Mouse (Mus musculus): Measurements from ENCODE around the gene Fscn1.

Gene Fscn1

DNA sequence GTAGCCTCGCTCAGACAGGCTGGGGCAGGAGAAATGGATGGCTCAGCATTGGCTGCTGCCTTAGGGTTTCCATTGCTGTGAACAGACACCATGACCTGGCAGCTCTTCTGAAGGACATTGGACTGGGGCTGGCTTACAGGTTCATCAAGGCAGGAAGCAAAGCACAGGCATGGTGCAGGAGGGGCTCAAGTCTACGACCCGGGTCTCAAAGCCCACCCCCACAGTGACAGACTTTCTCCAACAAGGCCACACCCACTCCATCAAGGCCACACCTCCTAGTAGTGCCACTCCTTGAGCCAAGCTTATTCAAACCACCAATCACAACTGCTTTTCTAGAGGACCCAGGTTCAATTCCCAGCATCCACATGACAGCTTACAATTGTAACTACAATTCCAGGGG lies 13.8 kb downstream of the Fscn1 start:
- no peak for DNase-seq (ENCODE audit: low spot score in 2 of 2)

DNA sequence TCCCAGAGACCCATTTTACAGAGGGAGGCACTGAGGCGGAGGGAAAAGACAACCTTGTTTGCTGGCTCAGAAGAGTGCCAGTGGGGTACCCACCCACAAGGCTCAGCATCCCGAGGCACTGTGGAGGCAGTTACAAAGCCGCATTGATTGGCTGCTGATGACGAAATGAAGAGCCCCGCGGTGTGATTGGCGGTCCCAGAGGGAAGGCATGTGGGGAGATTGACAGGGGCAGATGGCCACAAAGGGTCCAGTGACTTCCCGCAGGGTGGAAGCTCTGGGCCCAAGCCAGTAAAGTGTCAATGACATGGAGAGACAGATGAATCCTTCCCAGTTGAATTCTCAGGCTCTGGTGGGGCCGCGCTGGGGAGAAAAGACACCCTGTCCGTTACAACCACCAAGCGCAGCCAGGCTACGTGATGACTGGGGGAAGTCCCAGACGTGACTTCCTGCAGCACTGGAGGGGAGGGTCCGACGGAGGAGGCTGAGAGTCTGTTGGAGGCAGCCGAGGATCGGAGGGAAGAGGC lies 14.5 kb downstream of the Fscn1 start:
- peak in 1 of 2 experiments; percentile 44 for DNase-seq (ENCODE audit: low spot score in 2 of 2)

DNA sequence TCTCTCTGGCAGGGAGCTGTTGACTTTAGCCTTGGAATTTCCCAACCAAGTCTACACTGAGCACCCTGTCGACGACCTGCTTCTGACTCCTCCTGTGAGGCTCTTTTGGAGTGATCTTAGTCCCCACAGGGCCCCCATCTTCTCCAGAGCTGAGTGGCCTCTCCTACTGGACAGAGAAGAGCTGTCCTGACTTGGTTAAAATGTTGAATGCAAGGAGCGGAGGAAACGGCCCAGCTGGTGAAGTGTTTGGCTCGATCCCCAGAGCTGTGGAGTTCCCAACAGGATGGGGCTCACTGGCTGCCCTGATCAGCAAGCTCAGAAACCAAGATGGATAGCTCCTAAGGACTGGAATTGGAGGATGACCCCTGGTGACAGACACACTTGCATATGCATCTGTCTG lies 16.4 kb downstream of the Fscn1 start:
- no peak for DNase-seq (ENCODE audit: low spot score in 2 of 2)

DNA sequence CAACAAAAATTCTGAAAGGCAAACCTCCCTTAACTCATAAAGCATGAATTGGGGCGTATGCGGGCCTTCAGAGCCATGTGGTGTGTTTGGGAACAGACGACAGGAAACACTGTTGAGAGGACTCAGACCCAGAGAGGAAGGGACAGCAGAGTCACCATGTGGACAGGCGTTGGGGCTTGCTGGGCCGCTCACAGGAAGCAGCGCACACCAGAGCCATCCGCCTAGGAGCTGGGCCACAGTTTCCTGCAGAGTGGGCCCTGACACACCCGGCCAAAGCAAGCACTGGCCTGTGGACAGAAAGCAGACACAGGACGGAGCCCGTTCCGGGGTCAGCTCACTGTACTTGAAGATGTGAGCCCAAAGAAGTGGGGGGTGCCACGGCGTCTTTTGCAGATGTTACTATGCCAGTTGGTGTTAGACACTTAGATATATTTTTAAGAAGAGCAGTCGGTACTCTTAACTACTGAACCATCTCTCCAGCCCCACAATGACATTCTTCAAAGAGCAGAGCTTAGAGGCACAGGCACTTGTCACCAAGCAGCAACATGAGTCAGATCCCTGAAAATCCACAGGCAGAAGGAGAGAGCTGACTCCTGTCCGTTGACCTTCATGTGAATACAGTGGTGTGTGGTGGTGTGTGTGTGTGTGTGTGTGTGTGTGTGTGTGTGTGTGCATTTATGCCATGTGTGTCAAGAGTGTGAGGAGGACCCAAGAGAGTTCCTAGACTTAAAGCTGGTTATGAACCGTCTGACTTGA lies 22.1 kb downstream of the Fscn1 start:
- no peak for DNase-seq (ENCODE audit: low spot score in 2 of 2)

DNA sequence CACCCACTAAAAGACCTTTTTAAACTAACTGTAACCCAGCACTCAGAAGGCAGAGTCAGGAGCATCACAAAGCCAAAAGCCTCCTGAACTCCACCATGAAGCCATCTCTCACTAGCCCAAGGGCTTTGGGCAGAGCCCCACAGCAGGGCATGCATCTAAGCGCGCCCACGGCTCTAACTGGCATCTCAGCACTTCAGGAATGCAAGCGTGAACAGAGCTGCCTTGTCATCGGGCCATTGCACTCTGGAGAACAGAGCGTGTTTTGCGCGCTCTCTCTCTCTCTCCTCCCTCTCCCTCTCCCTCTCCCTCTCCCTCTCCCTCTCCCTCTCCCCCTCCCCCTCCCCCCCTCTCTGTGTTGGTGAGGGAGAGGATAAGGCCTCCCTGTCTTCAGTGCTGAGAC lies 23.0 kb downstream of the Fscn1 start:
- DNase-seq (ENCODE audit: low spot score in 2 of 2): no peak

DNA sequence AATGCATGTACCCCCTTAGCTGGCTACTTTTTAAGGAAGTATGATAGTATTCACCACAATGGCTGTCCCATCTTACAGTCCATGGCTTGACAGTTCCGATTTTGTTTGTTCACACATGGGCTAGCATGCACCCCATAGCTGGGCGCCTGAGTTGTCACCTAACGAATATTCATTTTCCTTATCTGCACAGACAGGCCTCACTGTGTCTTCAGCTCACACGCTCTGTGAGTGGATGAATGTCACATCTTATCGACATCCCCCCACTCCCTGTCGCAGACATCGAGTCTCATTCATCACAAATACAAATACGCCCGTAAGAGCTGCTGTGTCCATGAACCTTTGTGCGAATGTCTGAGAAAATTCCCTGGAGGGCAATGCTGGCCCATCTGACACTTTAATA lies 24.1 kb downstream of the Fscn1 start:
- DNase-seq (ENCODE audit: low spot score in 2 of 2): no peak

DNA sequence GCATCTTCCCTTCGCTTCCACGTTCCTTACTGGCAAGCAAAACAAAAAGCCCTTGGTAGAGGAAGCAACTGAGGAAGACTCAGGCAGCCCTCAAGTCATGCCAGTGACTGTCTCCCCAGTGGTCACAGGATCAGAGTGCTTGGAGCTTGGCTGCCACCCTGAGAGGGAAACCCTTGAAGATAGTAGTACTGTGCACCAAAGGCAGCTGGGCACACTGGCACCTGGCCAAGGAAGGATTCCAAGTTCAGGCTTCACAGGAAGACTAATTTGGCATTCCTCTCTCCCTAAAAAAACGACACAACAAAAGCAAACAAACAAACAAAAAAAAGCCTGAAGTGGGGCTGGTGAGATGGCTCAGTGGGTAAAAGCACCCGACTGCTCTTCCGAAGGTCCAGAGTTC lies 28.4 kb downstream of the Fscn1 start:
- no peak for DNase-seq (ENCODE audit: low spot score in 2 of 2)

DNA sequence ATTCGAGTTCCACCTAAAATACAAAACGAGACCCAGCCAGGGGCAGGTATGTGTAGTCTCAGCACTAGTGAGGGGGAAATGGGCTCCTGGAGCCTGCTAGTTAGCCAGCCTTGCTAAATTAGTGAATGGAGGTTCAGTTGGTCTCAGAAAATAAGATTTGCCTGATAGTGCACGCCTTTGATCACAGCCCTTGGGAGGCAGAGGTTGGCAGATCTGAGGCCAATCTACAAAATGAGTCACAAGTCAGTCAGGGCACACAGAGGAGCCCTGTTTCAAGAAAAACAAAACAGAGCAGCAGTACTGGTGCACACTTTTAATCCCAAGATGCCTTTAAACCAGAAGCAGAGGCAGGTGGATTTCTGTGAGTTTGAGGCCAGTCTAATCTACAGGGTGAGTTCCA lies 29.0 kb downstream of the Fscn1 start:
- no peak for DNase-seq (ENCODE audit: low spot score in 2 of 2)

DNA sequence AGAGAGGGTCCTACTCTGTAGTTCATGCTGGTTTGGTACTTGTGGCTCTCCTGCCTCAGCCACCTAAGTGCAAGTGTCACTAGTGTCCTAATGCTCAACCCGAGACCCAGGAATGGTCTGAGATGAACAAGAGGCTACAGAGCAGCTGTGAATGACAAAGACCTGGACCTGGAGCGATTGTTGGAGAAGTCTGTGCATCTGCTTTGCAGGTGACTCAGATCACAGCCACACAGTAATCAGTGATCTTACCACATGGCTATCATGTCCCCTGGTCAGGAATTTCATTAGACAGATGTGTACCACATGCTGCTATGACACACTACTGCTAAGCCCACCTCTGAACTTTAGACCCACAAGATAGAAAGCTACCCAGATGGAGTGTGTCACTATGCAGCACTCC lies 34.6 kb downstream of the Fscn1 start:
- no peak for DNase-seq (ENCODE audit: low spot score in 2 of 2)

DNA sequence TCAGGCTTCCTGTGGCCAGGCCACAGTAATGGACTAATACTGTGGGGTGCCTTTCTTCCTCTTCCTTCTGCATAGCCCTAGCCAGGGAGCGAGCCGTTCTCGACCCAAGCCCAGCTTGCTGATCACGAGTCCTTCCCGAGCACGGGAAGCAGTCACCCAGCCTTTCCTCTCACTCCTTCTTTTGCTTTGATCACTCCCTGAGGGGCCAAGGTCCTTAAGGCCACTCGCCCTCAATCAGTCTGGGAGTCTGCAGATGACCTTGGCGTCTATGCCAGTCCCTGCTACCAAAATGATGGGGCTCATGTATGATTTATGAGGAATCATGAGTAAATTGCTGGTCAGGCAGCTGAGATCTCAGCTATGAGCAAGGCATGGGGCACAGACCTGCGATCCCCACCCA lies 37.4 kb downstream of the Fscn1 start:
- no peak for DNase-seq (ENCODE audit: low spot score in 2 of 2)

DNA sequence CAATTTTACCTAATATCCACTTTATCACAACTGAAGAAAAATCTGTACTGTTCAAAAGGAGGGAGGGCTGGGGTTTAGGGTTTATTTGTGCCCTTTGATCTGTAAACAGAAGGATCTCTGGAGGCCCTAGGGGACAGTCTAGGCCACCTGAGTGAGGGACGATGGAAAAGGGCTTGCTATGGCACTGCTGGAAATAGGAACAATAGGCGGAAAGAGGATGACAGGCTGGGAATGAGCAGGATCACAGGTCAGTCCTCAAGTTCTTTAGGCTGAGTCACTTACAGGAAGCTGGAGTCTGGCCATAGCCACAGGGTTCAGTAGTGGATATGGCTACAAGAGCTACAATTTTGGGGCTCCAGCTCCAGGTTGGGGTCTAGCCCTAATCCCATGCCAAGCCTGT lies 38.0 kb downstream of the Fscn1 start:
- no peak for DNase-seq (ENCODE audit: low spot score in 2 of 2)

DNA sequence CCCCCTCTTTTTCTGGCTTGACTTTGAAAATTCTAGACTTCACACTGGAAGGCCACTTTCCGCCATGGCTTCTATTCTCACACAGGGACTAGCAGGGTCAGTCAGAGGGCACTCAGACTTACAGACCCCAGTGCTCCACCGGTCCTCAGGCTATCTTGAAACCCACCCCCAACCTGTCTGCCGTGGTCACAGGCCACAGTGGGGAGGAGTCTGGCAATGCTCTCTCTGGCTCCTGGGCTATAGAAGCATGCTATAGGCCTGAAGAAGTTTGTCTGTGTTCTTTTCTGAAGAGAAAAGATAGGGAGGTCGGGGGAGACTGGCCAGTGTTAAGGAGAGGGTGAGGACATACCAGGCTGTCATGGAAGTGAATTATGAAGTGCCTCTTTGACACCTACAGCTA lies 39.9 kb downstream of the Fscn1 start:
- DNase-seq (ENCODE audit: low spot score in 2 of 2): no peak

DNA sequence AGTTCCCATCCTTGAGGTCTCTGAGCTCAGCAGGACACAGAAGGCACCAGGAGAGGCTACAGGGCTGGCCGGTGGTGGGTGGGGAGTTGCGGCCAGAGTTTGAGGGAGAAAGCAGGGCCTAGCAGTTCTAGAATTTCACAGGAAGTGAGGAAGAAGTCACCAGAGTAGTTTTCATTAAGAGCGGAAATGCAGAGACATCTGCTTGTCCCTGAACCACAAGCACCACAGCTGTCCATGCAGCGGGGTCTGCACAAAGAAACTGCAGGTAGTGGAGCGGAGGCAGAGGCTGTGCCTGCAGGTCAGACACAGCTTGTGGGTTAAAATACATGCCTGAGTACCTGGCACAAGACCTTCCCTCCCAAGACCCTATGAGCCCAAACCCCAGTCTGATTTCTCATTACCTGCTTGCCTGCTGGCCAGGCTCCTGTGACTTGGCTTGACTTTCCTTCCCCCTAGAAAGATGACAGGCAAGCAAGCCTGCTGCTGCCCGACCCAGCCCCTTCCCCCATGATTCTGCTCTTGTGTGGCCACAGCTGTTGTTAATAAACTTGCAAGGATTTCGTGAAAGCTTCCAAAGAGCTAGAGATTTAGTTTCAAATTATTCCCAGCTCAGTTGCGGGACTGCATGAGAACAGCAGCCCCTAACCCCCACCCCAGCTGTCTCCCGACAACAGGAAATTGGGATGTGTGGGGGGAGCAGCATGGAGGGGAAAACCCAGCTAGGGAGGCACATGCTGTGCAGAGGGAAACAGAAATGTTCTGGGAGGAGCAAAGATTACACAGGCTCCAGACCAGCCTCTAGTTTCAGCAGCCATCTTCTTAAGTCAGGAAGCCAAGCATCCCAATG lies 40.7 kb downstream of the Fscn1 start:
- DNase-seq (ENCODE audit: low spot score in 2 of 2): no peak

DNA sequence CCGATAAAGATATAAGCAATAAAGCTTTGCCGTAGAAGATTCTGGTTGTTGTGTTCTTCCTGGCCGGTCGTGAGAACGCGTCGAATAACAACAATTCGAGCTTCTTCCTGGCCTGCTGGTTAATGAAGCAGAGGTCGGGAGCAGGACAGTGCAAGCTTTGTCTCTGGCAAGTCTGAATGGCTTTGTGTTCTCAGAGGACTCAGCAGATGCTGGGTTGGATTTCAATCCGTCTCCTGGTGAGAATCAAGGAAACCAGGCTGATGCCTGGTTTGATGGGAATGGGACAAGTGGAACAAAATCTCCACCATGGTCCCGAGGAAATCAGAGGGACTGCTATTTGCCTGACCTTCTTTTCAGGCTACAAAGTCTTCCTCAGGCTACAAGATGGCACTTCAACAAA lies 49.2 kb downstream of the Fscn1 start:
- no peak for DNase-seq (ENCODE audit: low spot score in 2 of 2)

DNA sequence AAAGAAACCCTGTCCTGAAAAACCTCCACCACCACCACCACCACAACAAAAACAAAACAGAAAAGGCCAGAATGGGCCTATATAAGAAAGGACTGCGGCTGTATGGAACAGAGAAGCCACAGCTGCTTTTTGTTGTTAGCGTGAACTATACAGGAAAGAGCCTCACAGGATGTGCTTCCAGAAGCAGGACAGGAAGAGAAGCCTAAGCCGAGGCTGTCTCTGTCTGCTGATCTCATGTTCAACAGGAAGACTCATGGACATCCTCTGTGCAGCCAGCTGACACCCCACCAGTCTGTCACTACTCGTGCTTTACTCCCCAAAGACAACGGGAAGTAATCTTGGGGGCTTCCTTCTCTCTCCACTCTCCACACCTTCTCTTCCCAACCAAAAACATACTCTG lies 57.3 kb downstream of the Fscn1 start:
- no peak for DNase-seq (ENCODE audit: low spot score in 2 of 2)

All from spleen, postnatal 10 days (tissue).